Mouse (Mus musculus): ENCODE measurements around the gene Mgat4a.

Gene Mgat4a

DNA sequence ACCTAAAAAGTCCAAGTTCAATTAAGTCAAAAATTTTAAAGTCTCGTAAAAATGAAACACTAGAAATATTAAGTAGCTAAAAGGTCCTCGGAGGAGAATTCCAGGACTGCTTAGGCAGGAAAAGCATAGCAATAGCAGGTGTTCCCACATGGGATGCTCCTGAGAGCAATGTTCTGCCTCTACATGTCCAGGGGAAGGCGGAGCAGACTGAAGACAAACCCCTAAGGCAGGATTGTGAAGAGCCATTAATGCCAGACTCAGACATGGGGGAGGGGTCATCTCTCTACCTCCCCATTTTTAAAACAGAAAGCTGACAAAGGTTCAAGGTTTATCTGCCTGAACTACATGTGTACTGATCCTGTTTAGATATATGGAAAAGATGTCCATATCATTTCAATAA is 45.7 kb downstream of the Mgat4a start:
- no peak for DNase-seq

DNA sequence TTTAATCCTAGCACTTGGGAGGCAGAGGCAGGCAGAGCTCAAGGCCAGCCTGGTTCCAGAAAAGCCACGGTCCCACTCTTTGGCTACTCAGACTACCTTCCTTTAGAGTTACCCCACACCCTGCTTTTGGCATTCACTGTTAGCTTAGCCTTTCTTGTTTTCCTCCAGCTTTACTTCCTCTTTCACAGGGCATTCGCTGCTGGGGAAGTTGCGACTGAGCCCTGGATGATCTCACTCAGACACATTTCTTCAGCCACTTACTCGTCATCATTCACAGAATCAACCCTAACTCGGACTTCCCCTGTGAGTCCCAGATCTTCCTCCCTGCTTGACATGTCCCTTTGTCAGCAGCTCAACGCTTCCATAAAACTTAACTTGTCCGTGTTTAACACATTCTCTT is 49.1 kb downstream of the Mgat4a start:
- no peak for DNase-seq

DNA sequence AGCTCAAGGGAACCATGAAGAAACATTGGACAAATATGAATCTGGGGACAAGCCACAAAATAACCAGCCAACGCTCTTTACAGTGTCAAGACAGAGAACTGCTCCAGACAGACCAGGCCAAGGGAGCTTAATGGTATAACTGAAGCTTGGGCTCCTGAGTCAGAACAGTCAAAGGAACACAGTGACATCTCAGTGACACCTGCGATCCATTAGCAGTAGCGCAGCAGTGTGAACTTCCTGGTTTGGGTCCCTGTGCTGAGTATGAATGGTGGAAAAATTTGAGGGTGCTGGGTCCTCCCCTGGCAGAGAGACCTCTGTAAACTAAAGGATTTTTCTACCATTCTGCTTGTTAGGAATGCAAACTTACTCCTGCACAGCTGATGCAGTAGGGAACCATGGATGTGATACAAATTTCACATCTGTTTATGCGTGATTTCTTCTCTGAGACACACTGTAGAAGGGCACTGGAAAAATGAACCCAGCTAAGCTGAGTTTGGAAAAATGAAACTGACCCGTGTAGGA is 50.1 kb downstream of the Mgat4a start:
- DNase-seq = no peak

DNA sequence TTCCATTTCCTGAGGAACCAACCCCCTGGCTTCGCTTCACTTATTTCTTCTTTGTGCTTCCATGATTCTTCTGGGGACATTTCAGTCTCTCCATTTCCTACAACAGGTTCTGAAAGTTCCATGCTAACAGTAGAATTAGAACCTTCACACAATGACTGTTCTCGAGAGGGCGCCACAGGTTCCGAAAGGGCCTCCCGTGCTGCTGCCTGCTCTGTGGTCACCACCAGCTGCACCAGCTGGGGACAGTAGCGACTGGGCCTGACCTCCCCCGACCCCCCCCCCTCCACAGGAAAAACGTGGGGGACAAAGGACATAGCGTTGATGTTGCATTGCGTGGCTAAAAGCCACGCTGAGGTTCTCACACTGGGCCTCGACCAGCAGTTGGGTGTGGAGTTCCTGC is 52.3 kb downstream of the Mgat4a start:
- DNase-seq = no peak

DNA sequence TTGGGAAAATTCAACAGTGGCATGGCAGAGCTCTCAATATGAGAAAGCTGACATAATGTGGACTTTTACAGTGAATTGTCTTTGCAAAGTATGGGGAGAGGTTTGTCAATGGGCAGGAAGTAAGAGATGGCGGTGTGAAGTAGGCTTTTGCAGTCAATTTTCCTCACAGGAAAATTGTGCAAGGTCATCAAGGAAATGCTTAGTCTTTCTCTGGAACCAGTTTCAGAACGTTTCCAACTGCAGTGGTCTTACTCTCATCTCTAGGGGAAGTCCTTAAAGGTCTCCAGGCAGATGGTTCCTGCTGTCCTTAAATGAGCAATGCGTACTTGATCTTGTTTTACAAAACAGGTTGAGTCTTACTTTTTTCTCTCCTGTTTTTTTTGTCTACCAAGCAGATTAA is 53.8 kb downstream of the Mgat4a start:
- no peak for DNase-seq

DNA sequence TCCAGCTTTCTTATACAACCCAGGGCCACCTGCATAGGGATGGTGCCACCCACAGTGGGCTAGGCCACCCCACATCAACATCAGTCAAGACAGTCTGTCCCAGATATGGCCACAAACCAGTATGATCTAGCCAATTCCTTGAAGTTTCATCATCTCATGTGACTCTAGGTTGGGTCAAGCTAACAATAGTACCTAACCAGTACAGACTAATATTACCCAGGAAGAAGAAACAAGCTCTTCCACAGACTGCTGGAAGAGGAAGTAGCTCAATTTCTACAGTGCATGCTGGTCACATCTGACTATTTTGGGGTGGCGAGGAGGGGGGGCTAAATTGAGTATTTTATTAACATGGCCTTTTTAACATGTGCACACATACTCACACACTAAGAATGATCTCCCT is 54.4 kb downstream of the Mgat4a start:
- DNase-seq = no peak

DNA sequence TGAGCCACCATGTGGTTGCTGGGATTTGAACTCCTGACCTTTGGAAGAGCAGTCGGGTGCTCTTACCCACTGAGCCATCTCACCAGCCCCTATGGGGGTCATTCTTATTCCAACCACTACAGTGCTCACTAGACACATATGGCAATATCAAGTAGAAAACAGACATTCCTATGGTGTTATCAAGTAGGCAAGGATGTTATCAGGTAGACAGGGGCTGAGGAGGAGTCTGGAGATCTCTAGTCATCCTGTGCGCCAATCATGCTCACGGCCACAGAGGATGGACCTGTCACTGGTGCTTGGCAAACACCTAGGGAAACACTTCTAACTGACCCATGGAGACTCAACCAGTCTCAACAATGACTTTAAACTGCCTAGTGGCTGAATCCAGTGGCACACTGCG is 56.2 kb downstream of the Mgat4a start:
- DNase-seq = no peak

DNA sequence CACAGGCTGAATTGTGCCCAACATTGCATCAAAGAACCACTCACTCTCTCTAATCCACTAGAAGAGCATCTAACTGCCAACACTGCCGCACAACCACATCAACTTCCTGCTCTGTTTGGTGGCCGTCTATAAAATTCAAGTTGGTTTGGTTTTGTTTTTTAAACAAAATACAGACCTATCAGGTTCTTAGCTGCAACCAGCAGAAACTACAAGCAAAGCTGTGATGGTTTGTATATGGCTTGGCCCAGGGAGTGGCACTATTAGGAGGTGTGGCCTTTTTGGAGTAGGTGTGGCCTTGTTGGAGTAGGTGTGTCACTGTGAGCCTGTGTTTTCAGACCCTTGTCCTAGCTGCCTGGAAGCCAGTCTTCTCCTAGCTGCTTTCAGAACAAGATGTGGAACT is 59.5 kb downstream of the Mgat4a start:
- no peak for DNase-seq

DNA sequence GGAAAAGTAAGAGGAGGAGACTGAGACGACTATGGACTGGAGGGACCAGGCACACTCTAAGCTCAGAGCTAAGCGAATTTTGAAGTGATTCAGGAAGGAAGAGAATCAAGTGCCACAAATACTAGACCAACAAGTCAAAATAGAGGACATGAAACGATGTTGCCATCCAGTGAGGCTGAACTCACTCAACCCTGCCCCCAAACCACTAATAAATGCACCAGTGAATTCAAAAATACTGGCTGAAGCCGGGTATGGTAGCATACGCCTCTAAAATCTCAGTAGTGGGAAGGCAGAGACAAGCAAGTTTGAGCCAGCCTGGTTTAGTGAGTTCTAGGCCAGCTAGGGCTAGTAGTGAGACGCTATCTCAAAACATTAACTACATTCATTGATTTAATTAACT is 60.1 kb downstream of the Mgat4a start:
- no peak for DNase-seq

DNA sequence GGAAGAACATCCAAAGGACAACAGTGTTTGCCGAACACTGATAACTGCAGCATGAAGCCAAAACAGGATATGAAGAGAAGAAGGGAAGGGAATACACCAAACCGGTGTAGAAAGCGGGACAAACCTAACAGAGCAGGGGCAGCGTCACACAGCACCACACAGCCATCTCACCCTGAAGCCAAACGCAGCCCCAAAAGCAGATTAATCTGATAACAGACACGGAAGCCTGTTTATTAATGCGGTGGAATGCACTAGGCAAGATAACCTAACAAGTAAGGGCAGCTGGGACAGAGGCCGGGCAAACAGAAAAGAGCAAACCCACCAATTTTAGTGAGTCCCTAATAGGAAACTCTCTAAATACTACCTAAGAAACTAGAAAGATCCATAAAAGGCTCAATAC is 61.1 kb downstream of the Mgat4a start:
- DNase-seq = no peak

DNA sequence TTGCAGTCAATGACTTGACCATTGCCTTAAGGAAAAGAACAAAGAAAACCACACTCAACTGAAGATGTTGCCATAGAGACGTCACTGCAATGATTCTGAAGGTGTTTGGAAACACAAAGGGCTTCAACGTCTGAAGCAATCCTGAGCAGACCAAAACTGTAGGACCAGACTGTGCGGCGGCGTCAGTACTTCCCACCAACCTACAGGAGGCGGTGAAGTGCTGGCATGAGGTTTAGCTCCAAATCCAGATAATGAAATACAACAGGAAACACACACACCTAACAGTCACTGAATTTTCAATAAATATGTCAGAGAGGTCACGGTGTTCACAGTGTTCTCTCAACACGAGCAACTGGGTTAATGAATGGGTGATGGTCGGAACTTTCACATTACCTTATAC is 61.7 kb downstream of the Mgat4a start:
- no peak for DNase-seq

DNA sequence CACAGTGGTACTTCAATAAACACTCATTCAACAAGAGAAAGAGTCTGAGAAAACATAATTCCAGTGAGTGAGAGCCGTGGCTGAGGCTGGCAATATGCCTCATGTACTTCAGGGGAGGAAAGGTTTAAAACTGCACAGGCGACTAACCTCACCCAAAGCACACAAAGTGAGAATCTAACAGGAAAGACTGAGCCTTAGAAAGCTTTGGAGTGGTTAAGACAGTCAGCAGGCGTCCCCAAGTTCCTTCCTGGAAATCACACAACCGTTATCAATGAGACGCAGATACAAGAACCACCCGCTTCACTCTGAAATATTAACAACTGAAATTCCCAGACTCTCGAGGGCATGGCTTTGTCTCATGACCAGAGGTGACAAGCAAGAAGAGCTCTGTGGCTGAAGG is 62.4 kb downstream of the Mgat4a start:
- DNase-seq = no peak

DNA sequence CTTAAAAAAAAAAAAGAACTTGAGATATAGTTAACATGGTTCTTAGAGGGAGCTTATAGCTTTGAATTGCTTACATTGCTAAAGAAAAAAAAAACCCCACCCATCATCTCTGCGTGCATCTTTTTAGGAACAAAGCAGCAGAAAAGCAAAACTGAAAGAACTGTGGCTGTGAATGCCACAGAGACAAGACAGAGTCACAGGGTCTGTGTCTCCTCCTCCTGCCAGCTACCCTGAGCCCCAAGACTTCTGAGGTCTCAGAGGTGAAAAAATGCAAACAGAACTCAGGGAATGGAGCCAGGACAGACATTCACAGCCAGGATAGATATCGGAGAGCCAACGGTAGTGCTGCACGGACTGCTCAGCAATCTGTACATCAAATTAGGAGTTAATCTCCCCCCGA is 62.9 kb downstream of the Mgat4a start:
- no peak for DNase-seq

DNA sequence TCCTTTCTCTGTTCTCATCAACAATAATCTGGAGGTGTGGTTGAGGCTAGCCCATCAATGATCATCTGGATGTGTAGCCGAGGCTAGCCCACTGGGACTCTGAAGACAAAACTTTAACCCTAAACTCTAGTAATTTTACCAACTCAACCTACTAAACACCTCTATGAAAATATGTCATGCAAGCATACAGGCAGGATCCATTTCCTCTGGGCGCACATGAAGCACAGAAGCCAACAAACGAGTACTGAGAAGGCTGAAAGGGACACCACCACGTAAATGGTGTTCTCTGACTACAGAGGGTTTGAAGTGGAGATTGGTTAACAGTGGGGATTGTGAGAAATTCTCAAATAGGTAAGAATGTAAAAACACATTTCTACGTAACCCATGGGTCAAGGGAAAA is 63.6 kb downstream of the Mgat4a start:
- DNase-seq = no peak

DNA sequence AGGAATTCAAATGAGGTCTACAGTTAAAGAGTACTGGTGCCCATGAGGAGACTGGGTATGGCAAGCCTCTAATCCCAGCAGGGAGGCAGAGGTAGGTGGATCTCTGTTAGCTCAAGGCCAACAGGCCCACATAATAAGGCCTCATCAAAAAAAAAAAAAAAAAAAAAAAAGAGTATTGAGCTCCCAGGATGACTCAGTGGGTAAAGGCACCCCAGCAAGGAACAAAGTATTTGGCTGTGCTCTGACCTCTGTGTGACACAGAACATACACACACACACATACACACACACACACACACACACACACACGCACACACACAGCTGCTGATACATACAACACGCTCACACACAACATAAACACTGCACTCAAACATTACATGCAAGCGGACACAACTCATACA is 65.5 kb downstream of the Mgat4a start:
- DNase-seq = no peak

DNA sequence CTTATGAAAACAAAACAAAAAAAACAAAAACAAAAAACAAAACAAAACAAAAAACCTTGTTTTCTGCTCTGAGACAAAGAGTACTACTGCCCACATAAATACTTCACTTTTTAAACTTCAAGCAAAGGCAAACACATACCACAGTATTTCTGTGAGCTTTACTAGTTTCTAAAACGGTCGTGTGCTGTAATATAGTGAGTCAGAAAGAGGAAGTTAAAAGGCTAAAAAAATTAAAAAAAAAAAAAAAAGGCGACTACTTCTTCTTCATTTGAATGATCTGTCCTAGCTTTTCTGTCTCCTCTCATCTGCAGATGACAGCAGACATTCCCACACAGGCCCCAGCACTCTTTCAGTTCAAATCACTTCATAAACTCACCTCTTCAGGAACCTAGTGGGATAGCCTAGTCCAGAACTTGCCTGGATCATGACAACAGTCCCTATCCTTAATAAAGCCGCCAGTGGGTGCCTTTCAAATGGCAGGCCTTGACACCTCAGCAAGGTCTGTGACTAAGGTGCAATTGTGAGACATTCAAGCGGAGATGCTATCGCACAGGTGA is 66.1 kb downstream of the Mgat4a start:
- no peak for DNase-seq

DNA sequence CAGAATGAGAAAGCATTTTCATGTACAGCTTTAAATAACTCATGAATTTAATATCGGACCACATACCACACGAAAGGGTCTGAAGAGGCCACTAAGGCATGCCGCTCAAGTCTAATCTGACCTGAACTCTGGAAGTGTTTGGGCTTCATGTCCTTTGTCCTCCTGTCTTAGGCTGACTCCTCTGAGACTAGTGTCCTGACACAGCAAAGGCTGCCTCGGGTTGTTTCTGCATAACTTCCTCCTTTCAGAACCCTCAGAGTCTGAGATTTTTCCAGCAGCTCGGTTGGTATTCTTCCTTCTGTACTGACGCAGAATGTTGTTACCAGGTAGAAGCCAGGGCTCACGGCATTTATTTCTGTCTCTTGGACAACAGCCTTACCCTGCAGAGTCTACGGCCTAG is 66.8 kb downstream of the Mgat4a start:
- no peak for DNase-seq

DNA sequence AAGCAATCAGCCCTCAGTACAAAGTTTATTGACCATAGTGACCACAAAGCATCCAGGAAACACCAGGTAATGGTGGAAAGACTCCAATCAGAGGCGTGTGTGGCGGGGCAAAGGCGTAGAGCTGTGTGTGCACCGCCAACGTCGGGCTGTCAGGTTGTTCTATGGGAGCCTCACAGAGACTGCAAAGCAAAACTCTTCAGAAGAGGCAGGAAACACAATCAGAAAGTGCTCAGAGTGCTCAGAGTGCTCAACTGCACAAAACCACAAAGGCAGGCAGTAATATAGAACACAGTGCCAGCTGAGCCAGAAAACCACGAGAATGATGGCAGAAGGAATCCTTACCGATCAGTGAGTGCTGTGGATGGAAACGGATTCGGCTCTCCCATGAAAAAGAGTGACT is 67.6 kb downstream of the Mgat4a start:
- no peak for DNase-seq

DNA sequence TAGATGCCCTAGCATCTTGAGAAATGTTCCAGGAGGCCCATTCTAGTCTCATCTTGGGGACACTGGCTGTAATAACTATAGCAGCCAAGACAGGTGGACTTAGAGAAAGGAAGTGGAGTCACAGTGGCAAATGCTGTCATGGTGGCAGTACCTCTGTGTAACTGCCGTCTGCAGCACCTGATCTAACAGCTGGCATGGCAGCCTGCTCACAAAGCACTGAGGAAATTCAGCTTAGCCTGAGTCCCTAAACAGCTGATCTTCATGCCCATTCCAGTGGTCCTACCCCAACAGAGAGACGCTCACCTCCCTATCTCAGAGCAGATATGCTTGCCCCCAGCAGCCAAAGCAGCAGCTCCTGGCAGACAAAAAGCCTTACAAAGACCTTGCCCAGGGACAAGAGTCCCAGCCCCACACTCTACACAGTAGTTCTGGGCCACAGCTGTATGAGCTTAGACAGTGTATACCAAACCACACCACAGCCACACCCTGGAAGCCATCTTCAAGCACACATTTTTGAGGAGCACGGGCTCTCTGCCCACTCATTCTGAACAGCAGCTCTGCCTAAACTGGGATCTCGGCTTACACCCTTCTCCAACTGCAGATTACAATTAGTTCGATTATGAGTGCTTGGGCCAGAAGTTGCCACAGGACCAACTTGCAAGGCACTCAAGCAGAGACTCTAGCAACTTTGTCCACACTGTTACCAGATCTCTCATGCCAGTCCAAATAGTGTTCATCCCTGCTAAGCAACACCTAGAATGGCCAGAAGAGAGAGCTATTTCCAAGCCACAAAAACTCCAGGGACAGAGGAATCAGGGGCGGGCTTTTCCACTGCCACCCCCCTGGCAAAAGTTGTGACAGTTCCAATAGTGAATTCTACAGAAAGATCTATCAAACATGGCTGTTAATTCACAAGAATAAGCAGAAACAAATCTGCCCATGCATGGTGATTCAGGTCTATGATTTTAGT is 69.4 kb downstream of the Mgat4a start:
- DNase-seq = no peak

DNA sequence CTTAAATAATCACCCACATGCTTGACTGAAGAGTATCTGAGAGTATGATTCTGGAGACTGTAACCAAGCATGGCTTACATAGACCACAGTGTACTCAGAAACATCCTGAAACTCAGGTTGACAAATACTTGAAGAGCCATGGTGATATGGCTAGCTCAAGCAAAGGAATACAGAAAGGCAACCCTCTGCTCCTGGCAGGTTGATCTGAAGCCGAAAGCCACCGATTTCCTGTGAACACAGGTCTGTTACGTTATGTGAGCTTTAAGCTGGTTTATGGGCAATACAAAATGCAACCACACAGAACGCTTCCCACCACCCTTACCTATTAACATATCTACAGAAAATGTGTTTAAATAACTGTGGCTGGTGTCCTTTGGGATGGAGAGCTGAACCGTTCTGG is 71.8 kb downstream of the Mgat4a start:
- DNase-seq = no peak

DNA sequence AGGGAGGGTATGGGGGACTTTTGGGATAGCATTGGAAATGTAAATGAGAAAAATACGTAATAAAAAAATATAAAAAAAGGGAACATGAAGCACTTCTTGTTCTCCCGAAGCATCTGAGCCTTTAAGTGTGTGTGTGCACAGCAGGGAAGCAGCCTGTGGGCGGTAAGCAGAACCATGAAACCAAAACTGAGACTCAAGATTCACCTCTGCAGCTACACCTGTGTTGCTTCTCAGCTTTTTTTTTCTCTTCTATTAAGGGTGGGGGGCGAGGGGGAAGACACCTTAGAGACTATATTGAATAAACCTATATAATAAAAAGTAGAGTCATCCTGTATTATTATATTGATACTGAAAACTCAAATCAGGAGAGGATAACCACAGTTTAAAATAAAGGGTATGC is 73.0 kb downstream of the Mgat4a start:
- DNase-seq = no peak

DNA sequence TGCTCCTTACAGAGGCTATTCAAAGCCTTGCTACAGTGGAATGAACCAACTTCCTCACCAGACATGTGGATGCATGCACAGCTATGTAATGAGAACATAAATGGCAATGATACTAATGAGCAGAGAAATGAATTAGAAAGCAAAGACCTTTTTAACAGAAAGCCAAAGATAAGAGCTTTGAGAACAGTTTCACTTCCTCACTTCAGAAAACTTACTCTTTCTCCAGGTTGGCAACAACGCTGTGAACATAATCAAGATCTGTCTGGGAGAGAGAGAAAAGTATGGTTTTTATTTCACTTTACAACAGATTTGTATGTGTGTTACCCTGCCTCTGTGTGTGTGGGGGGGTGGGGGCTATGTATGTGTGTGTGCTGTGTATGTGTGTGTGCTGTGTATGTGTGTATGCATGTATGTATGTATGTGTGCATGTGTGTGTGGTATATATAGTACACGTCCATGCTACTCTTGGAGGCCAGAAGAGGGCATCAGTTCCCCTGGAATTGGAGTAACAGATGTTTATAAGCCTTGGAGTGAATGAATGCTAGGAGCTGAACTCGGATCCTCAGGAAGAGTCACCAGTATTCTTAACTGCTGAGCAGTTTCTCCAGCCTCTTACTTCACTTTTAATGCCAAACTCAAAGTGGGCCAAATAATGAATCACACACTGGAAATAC is 74.4 kb downstream of the Mgat4a start:
- DNase-seq = no peak

DNA sequence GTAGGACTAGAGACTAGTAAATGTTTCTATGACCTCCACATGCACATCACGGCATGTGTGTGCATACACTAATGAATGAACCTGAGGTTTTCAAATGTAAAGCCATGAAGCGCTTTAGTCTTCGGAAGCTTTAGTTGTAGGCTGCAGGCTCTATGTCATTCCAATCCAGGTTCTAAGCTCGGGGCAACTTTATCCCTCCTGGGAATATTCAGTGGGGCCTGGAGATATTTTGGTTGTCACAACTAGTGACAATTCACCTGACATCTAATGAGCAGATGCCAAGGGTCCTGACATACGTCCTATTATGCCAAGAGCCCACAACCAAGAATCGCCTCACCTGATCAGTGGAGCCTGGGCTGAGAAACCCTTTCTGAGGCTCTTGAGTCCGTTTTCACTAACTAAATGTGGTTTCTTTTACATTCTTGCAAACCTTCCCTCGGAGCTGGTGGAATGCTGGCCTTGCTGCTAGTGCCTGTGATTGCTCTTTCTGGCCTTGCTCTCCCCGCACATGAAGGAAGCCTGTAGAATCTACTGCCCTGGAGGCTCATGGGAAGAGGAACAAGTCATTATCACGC is 75.9 kb downstream of the Mgat4a start:
- DNase-seq = no peak

DNA sequence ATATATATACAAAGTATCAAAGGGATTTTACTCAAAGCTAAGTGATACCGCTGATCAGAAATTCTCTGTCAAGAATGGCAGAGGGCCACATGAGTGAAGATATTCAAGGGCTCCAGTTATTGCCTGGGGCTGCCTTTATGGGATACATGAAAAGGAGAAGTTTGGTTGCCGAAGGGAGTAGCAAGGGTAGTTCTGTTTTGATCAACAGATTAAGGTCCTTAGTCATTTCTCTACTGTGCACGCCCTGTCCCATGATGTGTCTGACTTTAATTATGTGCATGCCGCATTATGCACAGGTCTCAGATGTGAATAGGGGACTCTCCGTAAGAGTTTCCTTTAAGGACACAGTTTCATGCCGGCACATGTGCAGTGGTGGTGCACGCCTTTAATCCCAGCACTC is 83.3 kb downstream of the Mgat4a start:
- no peak for DNase-seq

Data from kidney, adult 8-10 months (tissue).